In the genomic region with DNA sequence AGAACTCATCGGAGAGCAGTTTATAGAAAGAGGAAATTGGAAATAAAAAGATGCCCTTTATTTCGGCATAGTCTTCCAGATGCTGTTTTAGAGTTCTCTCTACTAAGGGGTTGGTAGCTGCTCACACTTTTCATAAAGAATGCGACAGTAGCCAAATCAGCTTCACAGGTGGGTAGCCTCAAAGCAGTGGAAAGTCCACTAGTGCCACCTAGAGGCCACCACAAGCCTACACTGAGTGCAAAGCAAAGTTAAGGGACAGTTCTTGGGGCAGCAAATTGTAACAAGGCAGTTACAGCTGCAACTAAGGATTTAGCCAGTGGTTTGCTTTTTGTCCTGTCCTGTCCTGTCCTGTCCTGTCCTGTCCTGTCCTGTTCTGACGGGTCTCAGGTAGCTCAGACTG, we compare ENCODE assay signal across 10 mouse cellular contexts. TPM values are rescaled to one million over a fixed set of nuclear protein-coding genes. Genes with fewer than 3 reads are reported as not detected.
DNase-seq lines count a peak whose midpoint lies in the region; ATAC-seq lines count a peak whose summit lies in the region.
"Had no signal": no experiment of that assay in that cellular context is flagged by ENCODE, and none has a peak within 500 bp of the region (broad histone marks: within the 10 kb centered on the region; RNA-seq: fewer than 3 reads in every experiment).

No protein-coding gene starts in this region.

- H3K4me2 ChIP-seq in midbrain, embryonic 11.5 days: no peak overlapping the region
- H3K4me2 ChIP-seq: hindbrain, embryonic 15.5 days had no signal

- peak; percentile 60 to 61 for DNase-seq in cerebellum, postnatal 14 days
- DNase-seq in cerebellum, postnatal 4 days (ENCODE audit: low spot score in 2 of 2): no peak
- peak; percentile 56 for DNase-seq in midbrain, embryonic 10.5 days (ENCODE audit: low spot score)
- no peak for DNase-seq in midbrain, embryonic 11.5 days (ENCODE audit: low spot score, missing footprints)
- peak; percentile 43 for DNase-seq in limb, embryonic 10.5 days (ENCODE audit: low spot score)
- peak; percentile 35 for DNase-seq in right cerebral cortex, postnatal 4 days
- DNase-seq in adipocyte (ENCODE audit: low spot score): no peak

- WGBS in midbrain, embryonic 10.5 days: 52% methylated on average over 4 of the region's 4 CpGs
- WGBS in midbrain, embryonic 11.5 days: 48% methylated on average over 4 of the region's 4 CpGs
- WGBS in limb, embryonic 10.5 days: 52% methylated on average over 4 of the region's 4 CpGs

- H3K36me3 ChIP-seq in midbrain, embryonic 10.5 days: no peaks in the 10 kb centered on the region
- no peaks in the 10 kb centered on the region for H3K36me3 ChIP-seq in midbrain, embryonic 11.5 days (ENCODE audit: control insufficient read depth, insufficient read depth, low read length)
- no peaks in the 10 kb centered on the region for H3K36me3 ChIP-seq in limb, embryonic 10.5 days
- H3K36me3 ChIP-seq: hindbrain, embryonic 15.5 days had no signal

- H3K4me3 ChIP-seq in midbrain, embryonic 10.5 days: no peak overlapping the region
- H3K4me3 ChIP-seq in midbrain, embryonic 11.5 days (ENCODE audit: low read depth, low read length): no peak overlapping the region
- H3K4me3 ChIP-seq in limb, embryonic 10.5 days: no peak overlapping the region
- H3K4me3 ChIP-seq: hindbrain, embryonic 15.5 days; megakaryocyte, embryonic 14.5 days had no signal

- no peaks in the 10 kb centered on the region for H3K27me3 ChIP-seq in midbrain, embryonic 10.5 days (ENCODE audit: low read depth, poor library complexity, severe bottlenecking)
- no peaks in the 10 kb centered on the region for H3K27me3 ChIP-seq in midbrain, embryonic 11.5 days (ENCODE audit: control insufficient read depth, insufficient read depth, low read length)
- H3K27me3 ChIP-seq in limb, embryonic 10.5 days (ENCODE audit: low read depth, poor library complexity, severe bottlenecking): no peaks in the 10 kb centered on the region
- H3K27me3 ChIP-seq: hindbrain, embryonic 15.5 days had no signal

- H3K9me3 ChIP-seq in midbrain, embryonic 10.5 days (replicated peaks): no peaks in the 10 kb centered on the region
- H3K9me3 ChIP-seq in midbrain, embryonic 11.5 days (ENCODE audit: control insufficient read depth, low read length): peaks cover 3% of the 10 kb centered on the region; the same call in 1 of the 2 replicates
- H3K9me3 ChIP-seq in limb, embryonic 10.5 days (replicated peaks): no peaks in the 10 kb centered on the region
- H3K9me3 ChIP-seq: hindbrain, embryonic 15.5 days had no signal

- peaks cover 64% of the 10 kb centered on the region for H3K4me1 ChIP-seq in midbrain, embryonic 10.5 days
- peaks cover 30% of the 10 kb centered on the region for H3K4me1 ChIP-seq in midbrain, embryonic 11.5 days (ENCODE audit: control insufficient read depth, insufficient read depth, low read length)
- peaks cover 16% of the 10 kb centered on the region for H3K4me1 ChIP-seq in limb, embryonic 10.5 days
- H3K4me1 ChIP-seq: megakaryocyte, embryonic 14.5 days had no signal

- ATAC-seq in midbrain, embryonic 11.5 days (ENCODE audit: low FRiP score): no peak
- ATAC-seq in common myeloid progenitor, adult 5-6 weeks (replicated peaks; ENCODE audit: low read depth, poor library complexity, severe bottlenecking): peak; percentile 65

- H3K27ac ChIP-seq in midbrain, embryonic 10.5 days (replicated peaks): peak overlapping the region; percentile 24; the same call in 1 of the 2 replicates
- no peak overlapping the region for H3K27ac ChIP-seq in midbrain, embryonic 11.5 days (ENCODE audit: low read depth, low read length)
- H3K27ac ChIP-seq in limb, embryonic 10.5 days: no peak overlapping the region
- H3K27ac ChIP-seq: hindbrain, embryonic 15.5 days had no signal

- no peak overlapping the region for H3K9ac ChIP-seq in midbrain, embryonic 11.5 days (ENCODE audit: low read length)
- H3K9ac ChIP-seq: hindbrain, embryonic 15.5 days had no signal

RNA-seq across cellular contexts. Expression of a gene that starts 27.0 kb away (rescaled TPM):
- polyA plus RNA-seq in midbrain, embryonic 10.5 days (2016; fragmentation: Nextera tagmentation; extraction: Ambion mirVana): 0.06 and 0.10 TPM in 2 replicates
- polyA plus RNA-seq in midbrain, embryonic 11.5 days (2014; fragmentation: Nextera tagmentation; extraction: Ambion mirVana): 0.11 TPM in 1 of 2 replicates, not detected in the other
- not detected in 2 replicates for total RNA-seq in common myeloid progenitor, adult 5-6 weeks (2017)
- 0.09 TPM in 1 of 2 replicates, not detected in the other for polyA plus RNA-seq in limb, embryonic 10.5 days (2016; fragmentation: Nextera tagmentation; extraction: Ambion mirVana)

RNA-seq across cellular contexts. Expression of a gene that starts 34.3 kb away (rescaled TPM):
- 5.0 and 8.4 TPM in 2 replicates for polyA plus RNA-seq in midbrain, embryonic 10.5 days (2016; fragmentation: Nextera tagmentation; extraction: Ambion mirVana)
- 5.6 and 6.3 TPM in 2 replicates for polyA plus RNA-seq in midbrain, embryonic 11.5 days (2014; fragmentation: Nextera tagmentation; extraction: Ambion mirVana)
- total RNA-seq in common myeloid progenitor, adult 5-6 weeks (2017): 2.4 and 3.2 TPM in 2 replicates
- 0.83 and 1.9 TPM in 2 replicates for polyA plus RNA-seq in limb, embryonic 10.5 days (2016; fragmentation: Nextera tagmentation; extraction: Ambion mirVana)

RNA-seq across cellular contexts. Expression of a gene that starts 47.1 kb away (rescaled TPM):
- polyA plus RNA-seq in midbrain, embryonic 10.5 days (2016; fragmentation: Nextera tagmentation; extraction: Ambion mirVana): 23.4 and 29.3 TPM in 2 replicates
- polyA plus RNA-seq in midbrain, embryonic 11.5 days (2014; fragmentation: Nextera tagmentation; extraction: Ambion mirVana): 30.2 and 32.6 TPM in 2 replicates
- total RNA-seq in common myeloid progenitor, adult 5-6 weeks (2017): 82.8 and 88.2 TPM in 2 replicates
- 26.2 and 28.8 TPM in 2 replicates for polyA plus RNA-seq in limb, embryonic 10.5 days (2016; fragmentation: Nextera tagmentation; extraction: Ambion mirVana)

Comparison
In these comparisons a context has a peak if more than half of its experiments do, and no peak if none do; other contexts are left out.
1. DNase-seq: peak in cerebellum, postnatal 14 days (2 of 2), midbrain, embryonic 10.5 days (single experiment), limb, embryonic 10.5 days (single experiment) and right cerebral cortex, postnatal 4 days (single experiment); none in cerebellum, postnatal 4 days (0 of 2), midbrain, embryonic 11.5 days (single experiment) and adipocyte (single experiment).